Mouse (Mus musculus): ENCODE data around the gene Tex10.
"Not testable (repeated sequence)": the region's sequence is repeated elsewhere in the genome, so short reads cannot be mapped to it uniquely, and the experiment has no call there.

The Tex10 gene

GRCm38 (mm10) chr4:48472792-48473650 lies at the start of gene Tex10:
Gene Tex10 (minus strand): TSS chr4:48473459.
- DNase-seq: peak; percentile 97

- no peak for DNase-seq
Observed at GRCm38 (mm10) chr4:48510861-48511260, 37.6 kb upstream of the Tex10 start.

GRCm38 (mm10) chr4:48492510-48492909 lies 19.3 kb upstream of the Tex10 start:
- no peak for DNase-seq

GRCm38 (mm10) chr4:48491290-48491743 lies 18.1 kb upstream of the Tex10 start:
- DNase-seq: no peak

GRCm38 (mm10) chr4:48488916-48489315 lies 15.7 kb upstream of the Tex10 start:
- no peak for DNase-seq

GRCm38 (mm10) chr4:48481287-48481686 lies 8.0 kb upstream of the Tex10 start:
- peak; percentile 38 for DNase-seq

- DNase-seq: no peak
Observed at GRCm38 (mm10) chr4:48473651-48474011, 372 bp upstream of the Tex10 start.

- no peak for DNase-seq
Observed at GRCm38 (mm10) chr4:48472052-48472791, 1.0 kb downstream of the Tex10 start.

GRCm38 (mm10) chr4:48470977-48471376 lies 2.3 kb downstream of the Tex10 start:
- DNase-seq: no peak

- DNase-seq: no peak
Observed at GRCm38 (mm10) chr4:48461060-48461459, 12.2 kb downstream of the Tex10 start.

GRCm38 (mm10) chr4:48458436-48458835 lies 14.8 kb downstream of the Tex10 start:
- DNase-seq: no peak

GRCm38 (mm10) chr4:48454106-48454773 lies 19.0 kb downstream of the Tex10 start:
- DNase-seq: no peak

GRCm38 (mm10) chr4:48428054-48428453 lies 45.2 kb downstream of the Tex10 start:
- DNase-seq: no peak

- no peak for DNase-seq
Observed at GRCm38 (mm10) chr4:48427413-48427812, 45.8 kb downstream of the Tex10 start.

GRCm38 (mm10) chr4:48423738-48424137 lies 49.5 kb downstream of the Tex10 start:
- DNase-seq: no peak

- no peak for DNase-seq
Observed at GRCm38 (mm10) chr4:48422633-48423032, 50.6 kb downstream of the Tex10 start.

GRCm38 (mm10) chr4:48418831-48419468 lies 54.3 kb downstream of the Tex10 start:
- DNase-seq: no peak

GRCm38 (mm10) chr4:48415838-48416335 lies 57.4 kb downstream of the Tex10 start:
- DNase-seq: no peak

- no peak for DNase-seq
Observed at GRCm38 (mm10) chr4:48413473-48413872, 59.8 kb downstream of the Tex10 start.

- peak; percentile 78 for DNase-seq
Observed at GRCm38 (mm10) chr4:48407350-48408039, 65.8 kb downstream of the Tex10 start.

- DNase-seq: not testable (repeated sequence)
Observed at GRCm38 (mm10) chr4:48405724-48406491, 67.4 kb downstream of the Tex10 start.

Measured in thymus, postnatal 4 days (tissue).